In the genomic region with DNA sequence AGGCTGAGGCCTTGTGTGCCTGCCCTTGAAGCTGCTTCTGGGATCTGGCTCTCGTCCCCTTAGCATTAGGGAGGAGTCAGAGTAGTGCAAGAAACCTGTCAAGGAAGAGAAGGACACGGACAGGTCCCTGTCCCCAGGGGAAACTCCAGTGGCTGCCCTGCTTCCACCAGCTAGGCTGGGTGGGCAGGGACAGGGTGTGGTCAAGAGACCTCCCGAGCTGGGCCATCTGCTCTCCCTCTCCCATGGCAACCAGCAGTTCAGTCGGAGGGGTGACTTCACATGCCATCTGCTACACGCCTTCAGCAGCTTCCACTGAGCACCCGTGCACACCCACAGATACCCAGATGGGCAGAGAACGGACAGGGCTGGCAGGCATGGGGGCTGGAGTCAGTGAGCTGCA, we compare ENCODE assay signal across 10 mouse cellular contexts. TPM values are rescaled to one million over a fixed set of nuclear protein-coding genes. Genes with fewer than 3 reads are reported as not detected.
DNase-seq lines count a peak whose midpoint lies in the region; ATAC-seq and TF ChIP-seq lines count a peak whose summit lies in the region.
"Had no signal": no experiment of that assay in that cellular context is flagged by ENCODE, and none has a peak within 500 bp of the region (broad histone marks: within the 10 kb centered on the region; RNA-seq: fewer than 3 reads in every experiment).

No protein-coding gene starts in this region.

- no peaks in the 10 kb centered on the region for H3K9me3 ChIP-seq in embryonic facial prominence, embryonic 14.5 days (ENCODE audit: control insufficient read depth, low read length)
- H3K9me3 ChIP-seq: liver, embryonic 15.5 days had no signal

- H3K36me3 ChIP-seq in embryonic facial prominence, embryonic 14.5 days (ENCODE audit: control insufficient read depth, insufficient read depth, low read length) = no peaks in the 10 kb centered on the region
- H3K36me3 ChIP-seq in myocyte (ENCODE audit: control insufficient read depth, insufficient read depth) = no peaks in the 10 kb centered on the region
- H3K36me3 ChIP-seq: liver, embryonic 15.5 days had no signal

- H3K9ac ChIP-seq in embryonic facial prominence, embryonic 14.5 days (ENCODE audit: low read depth, low read length) = no peak overlapping the region
- H3K9ac ChIP-seq: liver, embryonic 15.5 days had no signal

- no peak for TF ChIP-seq POLR2A in myocyte (IDR thresholded peaks at IDR 0.05; ENCODE audit: insufficient read length, low read depth)

- no peak overlapping the region for H3ac ChIP-seq in myocyte (ENCODE audit: control insufficient read depth, insufficient read length)

- no peak for ATAC-seq in embryonic facial prominence, embryonic 14.5 days (ENCODE audit: low read depth)
- ATAC-seq in erythroid progenitor cell, adult 5-6 weeks (replicated peaks; ENCODE audit: low FRiP score, poor library complexity, severe bottlenecking) = no peak
- ATAC-seq: Patski had no signal

- WGBS in embryonic facial prominence, embryonic 14.5 days = 45% methylated on average over 7 of the region's 7 CpGs

- peaks cover 62% of the 10 kb centered on the region for H3K4me1 ChIP-seq in embryonic facial prominence, embryonic 14.5 days (ENCODE audit: control insufficient read depth, insufficient read depth, low read length)

- DNase-seq in layer of hippocampus, adult 11-12 months (ENCODE audit: low spot score) = peak; percentile 69
- DNase-seq in layer of hippocampus, postnatal 14 days (ENCODE audit: low spot score in 2 of 2) = no peak
- peak; percentile 53 for DNase-seq in cerebellum, adult 11 months
- DNase-seq in embryonic facial prominence, embryonic 14.5 days (ENCODE audit: low spot score) = peak; percentile 52
- peak; percentile 17 for DNase-seq in kidney, adult 11 months
- no peak for DNase-seq in urinary bladder, postnatal 4 days (ENCODE audit: low spot score in 2 of 2)

- no peaks in the 10 kb centered on the region for H3K27me3 ChIP-seq in embryonic facial prominence, embryonic 14.5 days (replicated peaks; ENCODE audit: control insufficient read depth, insufficient read depth, low read length)
- no peaks in the 10 kb centered on the region for H3K27me3 ChIP-seq in myocyte (ENCODE audit: control insufficient read depth, insufficient read depth, insufficient read length)
- H3K27me3 ChIP-seq: Patski had no signal

- H3K4me3 ChIP-seq in embryonic facial prominence, embryonic 14.5 days (ENCODE audit: low read depth, low read length) = no peak overlapping the region
- H3K4me3 ChIP-seq in myocyte = no peak overlapping the region
- H3K4me3 ChIP-seq: liver, embryonic 15.5 days had no signal

- H3K79me2 ChIP-seq in myocyte (ENCODE audit: control insufficient read depth, insufficient read depth) = peaks cover 94% of the 10 kb centered on the region

- H3K27ac ChIP-seq in embryonic facial prominence, embryonic 14.5 days (replicated peaks; ENCODE audit: low read depth, low read length) = no peak overlapping the region
- H3K27ac ChIP-seq: liver, embryonic 15.5 days had no signal

- no peak overlapping the region for H3K4me2 ChIP-seq in embryonic facial prominence, embryonic 14.5 days (ENCODE audit: low read depth, low read length)
- H3K4me2 ChIP-seq in myocyte (ENCODE audit: low read depth) = peak overlapping the region; percentile 2
- H3K4me2 ChIP-seq: liver, embryonic 15.5 days had no signal

TF ChIP-seq in myocyte, 11 proteins besides CTCF, POLR2A, EP300 and RAD21:
- TF ChIP-seq SRF (IDR thresholded peaks at IDR 0.05; ENCODE audit: control insufficient read depth, insufficient read length, low read depth) (no peak), MYOD1 (IDR thresholded peaks at IDR 0.05; ENCODE audit: control insufficient read depth in 1 of 3, insufficient read length in 2 of 3, low read depth in 2 of 3) (peak in 2 of 3 experiments; percentile 84 to 87), MYOG (IDR thresholded peaks at IDR 0.05; ENCODE audit: control insufficient read depth in 1 of 3, insufficient read depth in 1 of 3, insufficient read length in 2 of 3, low read depth in 2 of 3) (peak in 2 of 3 experiments; percentile 59 to 84)

RNA-seq across cellular contexts. Expression of a gene that starts 7.3 kb away (rescaled TPM):
- 10 to 100 TPM; 66.5 to 73.8 TPM for total RNA-seq in layer of hippocampus, postnatal 14 days (2021)
- 34.9 and 35.3 TPM in 2 replicates for polyA plus RNA-seq in embryonic facial prominence, embryonic 14.5 days (2014; fragmentation: Nextera tagmentation; extraction: Ambion mirVana)
- polyA plus RNA-seq in myocyte (2012; fragmentation: generic; extraction: Trizol) = 81.9 TPM
- total RNA-seq in erythroid progenitor cell, adult 5-6 weeks (2015; ENCODE audit: low replicate concordance) = not detected in 2 replicates
- 0.64 TPM in 1 of 2 replicates, not detected in the other for total RNA-seq in erythroid progenitor cell, adult 5-6 weeks (2017; ENCODE audit: low replicate concordance)

RNA-seq across cellular contexts. Expression of a gene that starts 45.5 kb away (rescaled TPM):
- total RNA-seq in layer of hippocampus, postnatal 14 days (2021) = not detected
- polyA plus RNA-seq in embryonic facial prominence, embryonic 14.5 days (2014; fragmentation: Nextera tagmentation; extraction: Ambion mirVana) = not detected in 2 replicates
- 85.4 TPM for polyA plus RNA-seq in myocyte (2012; fragmentation: generic; extraction: Trizol)
- total RNA-seq in erythroid progenitor cell, adult 5-6 weeks (2015; ENCODE audit: low replicate concordance) = not detected in 2 replicates
- total RNA-seq in erythroid progenitor cell, adult 5-6 weeks (2017; ENCODE audit: low replicate concordance) = not detected in 2 replicates
- polyA plus RNA-seq: Patski had no signal

Comparison
In these comparisons a context has a peak if more than half of its experiments do, and no peak if none do; other contexts are left out.
1. DNase-seq: peak in layer of hippocampus, adult 11-12 months (single experiment), cerebellum, adult 11 months (single experiment), embryonic facial prominence, embryonic 14.5 days (single experiment) and kidney, adult 11 months (single experiment); none in layer of hippocampus, postnatal 14 days (0 of 2) and urinary bladder, postnatal 4 days (0 of 2).
2. RNA of a gene that starts 7.3 kb away (total RNA-seq): 66.5 to 73.8 TPM in layer of hippocampus, postnatal 14 days; 0.64 TPM in erythroid progenitor cell, adult 5-6 weeks; every median in the first group is over 10 times any median in the second.